Mouse (Mus musculus): ENCODE measurements around the gene Pdzrn3. TPM values are rescaled to one million over a fixed set of nuclear protein-coding genes. Genes with fewer than 3 reads are reported as not detected.

Pdzrn3 gene
- polyA plus RNA-seq, 1 experiment, result 1.9 TPM

DNA sequence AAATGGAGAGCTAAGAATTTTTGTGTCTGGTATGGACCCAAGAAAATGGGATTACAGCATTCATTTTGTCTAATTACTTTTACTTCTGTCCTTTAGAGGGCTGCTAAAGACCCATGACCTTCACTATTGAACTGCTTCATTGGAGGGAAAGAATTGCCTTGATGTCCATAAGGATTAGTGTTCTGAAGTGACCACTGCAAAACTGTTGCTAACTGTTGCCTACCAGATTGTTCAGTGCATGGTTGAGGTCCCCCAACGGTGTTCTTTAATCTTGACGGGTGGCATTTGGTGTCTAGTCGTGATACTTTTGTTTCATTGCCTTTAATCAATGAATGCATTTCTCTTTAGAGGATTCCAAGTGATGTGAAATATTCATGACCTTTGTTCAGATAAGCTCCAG, 1.8 kb upstream of the Pdzrn3 start:
- DNase-seq, result no peak
- 61% methylated on average over 3 of the region's 3 CpGs for WGBS
- no peak overlapping the region for H3K27ac ChIP-seq (ENCODE audit: insufficient read depth, low read length)
- no peak overlapping the region for H3K4me3 ChIP-seq (replicated peaks; ENCODE audit: insufficient read depth, low read depth, low read length)
- H3K4me1 ChIP-seq (ENCODE audit: control insufficient read depth, insufficient read depth, low read length), result no peaks in the 10 kb centered on the region
- no peaks in the 10 kb centered on the region; the same call in 1 of the 2 replicates for H3K27me3 ChIP-seq (ENCODE audit: control insufficient read depth, insufficient read depth, low read length)
- TF ChIP-seq CTCF (IDR thresholded peaks at IDR 0.05; ENCODE audit: borderline replicate concordance, insufficient read depth, low read depth, low read length) (no peak), POLR2A (IDR thresholded peaks at IDR 0.05; ENCODE audit: borderline replicate concordance, insufficient read depth, low read length) (no peak)

DNA sequence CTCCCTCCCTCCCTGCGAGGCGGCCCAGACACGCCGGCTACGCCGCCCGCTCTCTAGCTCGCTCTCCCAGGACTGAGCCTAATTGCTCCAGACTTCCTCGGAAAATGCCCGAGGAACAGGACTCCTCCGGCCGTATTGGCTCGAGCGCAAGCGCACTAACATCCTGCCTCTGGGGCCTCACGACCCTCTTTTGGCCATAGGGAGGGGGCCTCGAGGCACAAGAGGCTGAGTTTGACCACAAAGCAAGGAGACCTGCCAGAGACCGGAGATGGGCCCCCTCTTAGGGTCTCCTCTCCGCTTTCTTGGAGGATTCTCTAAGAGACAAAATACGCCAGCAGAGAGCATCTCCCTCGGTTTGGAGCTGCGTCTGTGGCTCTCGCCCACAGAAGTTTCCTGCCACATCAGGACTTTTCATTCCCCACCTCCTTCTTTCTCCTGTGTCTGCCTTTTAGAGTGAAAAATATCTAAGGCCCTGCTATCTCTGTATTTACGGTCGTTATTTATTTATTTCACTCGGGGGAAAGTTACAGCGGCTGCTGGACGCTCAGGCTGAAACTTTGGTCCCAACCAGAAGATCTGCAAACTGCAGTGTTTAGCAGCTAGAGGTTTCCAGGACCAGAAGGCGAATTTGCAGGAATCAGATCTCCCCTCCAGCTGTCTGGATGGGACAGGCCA, 375 bp upstream of the Pdzrn3 start:
- no peaks in the 10 kb centered on the region; the same call in 1 of the 2 replicates for H3K27me3 ChIP-seq (ENCODE audit: control insufficient read depth, insufficient read depth, low read length)
- WGBS, result under 1% methylated on average over 26 of the region's 29 CpGs
- no peaks in the 10 kb centered on the region for H3K4me1 ChIP-seq (ENCODE audit: control insufficient read depth, insufficient read depth, low read length)
- no peak overlapping the region for H3K4me3 ChIP-seq (replicated peaks; ENCODE audit: insufficient read depth, low read depth, low read length)
- no peak for DNase-seq
- H3K27ac ChIP-seq (ENCODE audit: insufficient read depth, low read length), result no peak overlapping the region
- TF ChIP-seq CTCF (IDR thresholded peaks at IDR 0.05; ENCODE audit: borderline replicate concordance, insufficient read depth, low read depth, low read length) (no peak), POLR2A (IDR thresholded peaks at IDR 0.05; ENCODE audit: borderline replicate concordance, insufficient read depth, low read length) (no peak)

GRCm38 (mm10) chr6:101376511-101377166, 1.1 kb downstream of the Pdzrn3 start:
- H3K27me3 ChIP-seq (ENCODE audit: control insufficient read depth, insufficient read depth, low read length), result no peaks in the 10 kb centered on the region; the same call in 1 of the 2 replicates
- 7% methylated on average over 10 of the region's 10 CpGs for WGBS
- no peak for DNase-seq
- TF ChIP-seq CTCF (IDR thresholded peaks at IDR 0.05; ENCODE audit: borderline replicate concordance, insufficient read depth, low read depth, low read length), result no peak
- no peak for TF ChIP-seq POLR2A (IDR thresholded peaks at IDR 0.05; ENCODE audit: borderline replicate concordance, insufficient read depth, low read length)
- no peak overlapping the region for H3K4me3 ChIP-seq (replicated peaks; ENCODE audit: insufficient read depth, low read depth, low read length)
- no peak overlapping the region for H3K27ac ChIP-seq (ENCODE audit: insufficient read depth, low read length)
- no peaks in the 10 kb centered on the region for H3K4me1 ChIP-seq (ENCODE audit: control insufficient read depth, insufficient read depth, low read length)

DNA sequence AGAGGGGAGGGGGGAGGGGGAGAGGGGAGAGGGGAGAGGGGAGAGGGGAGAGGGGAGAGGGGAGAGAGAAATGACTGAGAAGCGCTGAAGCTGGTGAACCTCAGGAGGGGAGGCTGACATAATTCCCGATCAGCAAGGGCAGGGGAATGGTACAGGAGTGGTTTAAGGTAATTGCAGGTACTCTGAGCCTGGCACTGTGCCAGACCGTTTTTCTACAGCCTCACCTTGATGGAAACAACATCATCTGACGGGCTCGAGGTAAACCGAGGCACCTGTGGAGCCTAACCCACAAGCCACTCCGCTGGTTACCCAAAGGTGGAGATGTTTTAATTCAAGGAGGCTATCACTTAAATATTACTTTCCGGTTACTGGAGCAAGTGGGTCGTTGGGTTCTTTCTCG, 1.6 kb downstream of the Pdzrn3 start:
- no peak for DNase-seq
- H3K4me3 ChIP-seq (replicated peaks; ENCODE audit: insufficient read depth, low read depth, low read length), result no peak overlapping the region
- TF ChIP-seq POLR2A (IDR thresholded peaks at IDR 0.05; ENCODE audit: borderline replicate concordance, insufficient read depth, low read length), result no peak
- TF ChIP-seq CTCF (IDR thresholded peaks at IDR 0.05; ENCODE audit: borderline replicate concordance, insufficient read depth, low read depth, low read length), result no peak
- no peak overlapping the region for H3K27ac ChIP-seq (ENCODE audit: insufficient read depth, low read length)
- H3K27me3 ChIP-seq (ENCODE audit: control insufficient read depth, insufficient read depth, low read length), result no peaks in the 10 kb centered on the region; the same call in 1 of the 2 replicates
- no peaks in the 10 kb centered on the region for H3K4me1 ChIP-seq (ENCODE audit: control insufficient read depth, insufficient read depth, low read length)
- 48% methylated on average over 10 of the region's 10 CpGs for WGBS

DNA sequence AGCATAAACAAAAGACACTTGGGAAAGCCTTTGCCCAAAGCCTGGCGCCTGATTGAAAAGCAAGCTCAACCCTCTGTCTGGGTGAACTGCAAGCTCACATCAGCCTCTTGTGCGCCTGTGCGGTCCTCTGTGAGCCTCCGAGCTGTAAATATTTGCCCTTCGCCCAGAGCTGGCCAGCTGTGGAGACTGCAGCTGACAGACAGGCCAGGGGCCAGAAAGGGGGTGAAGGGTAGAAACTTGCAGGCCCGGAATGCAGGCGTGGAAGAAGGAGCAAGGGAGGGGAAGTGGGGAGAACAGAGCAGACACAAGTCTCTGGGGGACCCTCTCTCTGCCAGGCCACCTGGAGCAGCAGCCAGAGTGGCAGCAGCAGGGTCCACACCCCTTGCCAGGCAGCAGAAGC, 3.0 kb downstream of the Pdzrn3 start:
- H3K4me1 ChIP-seq (ENCODE audit: control insufficient read depth, insufficient read depth, low read length), result no peaks in the 10 kb centered on the region
- no peak for TF ChIP-seq CTCF (IDR thresholded peaks at IDR 0.05; ENCODE audit: borderline replicate concordance, insufficient read depth, low read depth, low read length)
- TF ChIP-seq POLR2A (IDR thresholded peaks at IDR 0.05; ENCODE audit: borderline replicate concordance, insufficient read depth, low read length), result no peak
- no peak overlapping the region for H3K4me3 ChIP-seq (replicated peaks; ENCODE audit: insufficient read depth, low read depth, low read length)
- WGBS, result 11% methylated on average over 7 of the region's 7 CpGs
- H3K27ac ChIP-seq (ENCODE audit: insufficient read depth, low read length), result no peak overlapping the region
- no peaks in the 10 kb centered on the region; the same call in 1 of the 2 replicates for H3K27me3 ChIP-seq (ENCODE audit: control insufficient read depth, insufficient read depth, low read length)
- DNase-seq, result no peak

- no peak overlapping the region for H3K27ac ChIP-seq (ENCODE audit: insufficient read depth, low read length)
- WGBS, result 90% methylated on average over 1 of the region's 1 CpGs
- H3K4me3 ChIP-seq (replicated peaks; ENCODE audit: insufficient read depth, low read depth, low read length), result no peak overlapping the region
- no peak for TF ChIP-seq POLR2A (IDR thresholded peaks at IDR 0.05; ENCODE audit: borderline replicate concordance, insufficient read depth, low read length)
- no peak for TF ChIP-seq CTCF (IDR thresholded peaks at IDR 0.05; ENCODE audit: borderline replicate concordance, insufficient read depth, low read depth, low read length)
- H3K27me3 ChIP-seq (ENCODE audit: control insufficient read depth, insufficient read depth, low read length), result no peaks in the 10 kb centered on the region; the same call in 1 of the 2 replicates
- H3K4me1 ChIP-seq (ENCODE audit: control insufficient read depth, insufficient read depth, low read length), result no peaks in the 10 kb centered on the region
- DNase-seq, result no peak
Observed at GRCm38 (mm10) chr6:101374186-101374585, 3.5 kb downstream of the Pdzrn3 start.

GRCm38 (mm10) chr6:101372982-101373381, 4.7 kb downstream of the Pdzrn3 start:
- Histone ChIP-seq H3K4me1 (ENCODE audit: control insufficient read depth, insufficient read depth, low read length) (no peaks in the 10 kb centered on the region), H3K4me3 (replicated peaks; ENCODE audit: insufficient read depth, low read depth, low read length) (no peak overlapping the region), H3K27ac (ENCODE audit: insufficient read depth, low read length) (no peak overlapping the region), H3K27me3 (ENCODE audit: control insufficient read depth, insufficient read depth, low read length) (no peaks in the 10 kb centered on the region)
- TF ChIP-seq CTCF (IDR thresholded peaks at IDR 0.05; ENCODE audit: borderline replicate concordance, insufficient read depth, low read depth, low read length) (no peak), POLR2A (IDR thresholded peaks at IDR 0.05; ENCODE audit: borderline replicate concordance, insufficient read depth, low read length) (no peak)
- DNase-seq, result no peak
- 85% methylated on average over 5 of the region's 5 CpGs for WGBS
